Mouse (Mus musculus) embryonic fibroblast, embryonic 13.5 days (primary cell): ENCODE data around the gene Zfp37.

Experiments used
- CTCF ChIP-seq: IDR thresholded peaks from 2 replicates; pipeline ENCODE4 v1.5.1; 2011; ENCODE audit warnings: mild to moderate bottlenecking, control low read depth, low read length, moderate library complexity, borderline replicate concordance; ENCODE audit not compliant: insufficient read depth
- POLR2A ChIP-seq: IDR thresholded peaks from 2 replicates; pipeline ENCODE4 v1.6.1; 2011; ENCODE audit warnings: low read depth, mild to moderate bottlenecking, control low read depth, low read length, moderate library complexity

- no peak for TF ChIP-seq CTCF
- TF ChIP-seq POLR2A, result no peak
These were observed 20.8 kb downstream of the Zfp37 start for GRCm38 (mm10) chr4:62210035-62210434.
